Mouse (Mus musculus): ENCODE results near the gene Bcan. TPM values are rescaled to one million over a fixed set of nuclear protein-coding genes. Genes with fewer than 3 reads are reported as not detected.

Bcan gene
- total and polyA plus RNA-seq, 3 experiments, result 0.04 TPM; not detected in 2

DNA sequence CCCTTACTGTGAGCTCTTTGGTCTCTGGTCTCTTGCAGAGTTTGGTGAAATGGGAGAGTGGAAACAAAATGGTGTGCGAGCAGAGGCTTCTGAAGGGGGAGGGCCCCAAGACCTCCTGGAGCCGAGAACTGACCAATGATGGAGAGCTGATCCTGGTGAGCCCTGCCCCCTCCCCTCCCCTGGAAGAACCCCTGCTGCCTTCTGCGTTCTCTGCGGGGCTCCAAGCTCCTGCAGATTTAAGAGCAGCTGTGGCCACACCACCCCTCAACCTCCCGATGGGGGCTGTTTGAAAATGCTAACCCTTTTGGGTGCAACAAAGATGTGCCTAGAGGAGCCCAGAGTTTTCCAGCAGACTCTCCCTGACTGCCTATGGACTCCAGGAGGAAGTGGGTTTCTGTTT lies 47.6 kb downstream of the Bcan start:
- in situ Hi-C loops (cut with MboI; ENCODE audit: low pct_ligation_motif_present, low pct_unique_long_range_greater_than_20kb, low sequenced_read_pairs), result no loop called here
- H3K79me2 ChIP-seq (replicated peaks; ENCODE audit: control insufficient read depth, extremely low read depth, insufficient read depth, poor library complexity, severe bottlenecking), result no peaks in the 10 kb centered on the region
- dilution Hi-C loops (cut with MboI; ENCODE audit: extremely low pct_ligation_motif_present, extremely low pct_unique_long_range_greater_than_20kb, low sequenced_read_pairs), result no loop called here
- DNase-seq (ENCODE audit: extremely low read depth), result no peak
- H3K27ac ChIP-seq (ENCODE audit: insufficient read depth, low read depth), result no peak overlapping the region
- TF ChIP-seq EP300 (IDR thresholded peaks at IDR 0.05; ENCODE audit: low read length) (no peak), NRF1 (IDR thresholded peaks at IDR 0.05; ENCODE audit: low read depth, low read length) (no peak), IRF4 (IDR thresholded peaks at IDR 0.05; ENCODE audit: low read depth, low read length) (no peak), MXI1 (IDR thresholded peaks at IDR 0.05; ENCODE audit: low read depth, low read length) (no peak), CHD2 (IDR thresholded peaks at IDR 0.05; ENCODE audit: low read length) (no peak), NELFE (IDR thresholded peaks at IDR 0.05; ENCODE audit: low read depth, low read length) (no peak), CTCF (conservative IDR thresholded peaks at IDR 0.05 in 1 of 2, IDR thresholded peaks at IDR 0.05 in 1 of 2; ENCODE audit: low read depth in 2 of 2, low read length in 2 of 2) (no peak), JUN (IDR thresholded peaks at IDR 0.05; ENCODE audit: insufficient read depth, low read depth, low read length) (no peak), E2F4 (IDR thresholded peaks at IDR 0.05; ENCODE audit: insufficient replicate concordance, low read depth, low read length) (no peak)
- peaks cover 5% of the 10 kb centered on the region for H3K27me3 ChIP-seq (replicated peaks)
- no peak overlapping the region for H3K4me2 ChIP-seq (ENCODE audit: insufficient read depth, low read depth, poor library complexity, severe bottlenecking)
- H3K36me3 ChIP-seq (replicated peaks in 1 of 2; ENCODE audit: control insufficient read depth in 1 of 2, insufficient read depth in 1 of 2, low read length in 1 of 2), result no peaks in the 10 kb centered on the region
- no peak overlapping the region for H3K4me3 ChIP-seq (replicated peaks in 1 of 3; ENCODE audit: low read depth in 2 of 3, low read length in 2 of 3, poor library complexity in 1 of 3)
- no peaks in the 10 kb centered on the region for H3K9me3 ChIP-seq (replicated peaks; ENCODE audit: low read length)
- H3K9ac ChIP-seq (ENCODE audit: insufficient read depth, low read depth), result no peak overlapping the region
- no peaks in the 10 kb centered on the region for H3K4me1 ChIP-seq (ENCODE audit: control insufficient read depth in 1 of 2, insufficient read depth in 2 of 2)

DNA sequence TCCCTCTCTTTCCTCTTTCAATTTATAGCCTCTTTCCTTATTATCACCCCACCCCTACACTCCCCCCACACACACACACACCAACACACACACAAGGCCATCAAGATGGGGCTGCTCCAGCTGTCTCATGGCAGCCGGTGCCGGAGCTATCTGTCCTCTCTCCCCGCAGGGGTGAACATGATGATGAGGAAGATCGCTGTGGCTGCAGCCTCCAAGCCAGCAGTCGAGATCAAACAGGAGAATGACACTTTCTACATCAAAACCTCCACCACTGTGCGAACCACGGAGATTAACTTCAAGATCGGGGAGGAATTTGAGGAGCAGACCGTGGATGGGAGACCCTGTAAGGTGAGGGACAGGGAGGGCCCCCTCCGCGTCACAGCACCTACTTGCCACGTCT lies 48.1 kb downstream of the Bcan start:
- H3K4me1 ChIP-seq (ENCODE audit: control insufficient read depth in 1 of 2, insufficient read depth in 2 of 2), result no peaks in the 10 kb centered on the region
- H3K9ac ChIP-seq (ENCODE audit: insufficient read depth, low read depth), result no peak overlapping the region
- H3K4me3 ChIP-seq (replicated peaks in 1 of 3; ENCODE audit: low read depth in 2 of 3, low read length in 2 of 3, poor library complexity in 1 of 3), result no peak overlapping the region
- DNase-seq (ENCODE audit: extremely low read depth), result no peak
- H3K27ac ChIP-seq (ENCODE audit: insufficient read depth, low read depth), result no peak overlapping the region
- in situ Hi-C loops (cut with MboI; ENCODE audit: low pct_ligation_motif_present, low pct_unique_long_range_greater_than_20kb, low sequenced_read_pairs) (no loop called here), dilution Hi-C loops (cut with MboI; ENCODE audit: extremely low pct_ligation_motif_present, extremely low pct_unique_long_range_greater_than_20kb, low sequenced_read_pairs) (no loop called here)
- no peak overlapping the region for H3K4me2 ChIP-seq (ENCODE audit: insufficient read depth, low read depth, poor library complexity, severe bottlenecking)
- H3K79me2 ChIP-seq (replicated peaks; ENCODE audit: control insufficient read depth, extremely low read depth, insufficient read depth, poor library complexity, severe bottlenecking), result no peaks in the 10 kb centered on the region
- peaks cover 3% of the 10 kb centered on the region for H3K27me3 ChIP-seq (replicated peaks)
- H3K36me3 ChIP-seq (replicated peaks in 1 of 2; ENCODE audit: control insufficient read depth in 1 of 2, insufficient read depth in 1 of 2, low read length in 1 of 2), result no peaks in the 10 kb centered on the region
- no peaks in the 10 kb centered on the region for H3K9me3 ChIP-seq (replicated peaks; ENCODE audit: low read length)
- no peak for TF ChIP-seq IRF4 (IDR thresholded peaks at IDR 0.05; ENCODE audit: low read depth, low read length)
- TF ChIP-seq ZKSCAN1 (IDR thresholded peaks at IDR 0.05; ENCODE audit: borderline replicate concordance, low read depth, low read length), result no peak
- TF ChIP-seq BHLHE40 (IDR thresholded peaks at IDR 0.05; ENCODE audit: low read depth, low read length), result no peak
- no peak for TF ChIP-seq KAT2A (IDR thresholded peaks at IDR 0.05; ENCODE audit: insufficient replicate concordance, low read length)
- TF ChIP-seq MYC (IDR thresholded peaks at IDR 0.05; ENCODE audit: low read depth, low read length), result no peak
- no peak for TF ChIP-seq CHD2 (IDR thresholded peaks at IDR 0.05; ENCODE audit: low read length)
- no peak for TF ChIP-seq USF2 (conservative IDR thresholded peaks at IDR 0.05; ENCODE audit: low read depth, low read length)
- TF ChIP-seq HCFC1 (IDR thresholded peaks at IDR 0.05; ENCODE audit: low read depth, low read length), result no peak
- TF ChIP-seq NELFE (IDR thresholded peaks at IDR 0.05; ENCODE audit: low read depth, low read length), result no peak
- no peak for TF ChIP-seq POLR2A (IDR thresholded peaks at IDR 0.05; ENCODE audit: low read depth, low read length)
